Mouse (Mus musculus) layer of hippocampus, postnatal 25 days (tissue): ENCODE measurements around the gene Vmn2r1. TPM values are rescaled to one million over a fixed set of nuclear protein-coding genes. Genes with fewer than 3 reads are reported as not detected.

Experiments used
- DNase-seq, 2 experiments: peaks; one replicate each; pipeline ENCODE4 v3.0.0; 2022; ENCODE audit warnings: mixed read lengths in 2 of 2, low spot score in 1 of 2; ENCODE audit errors: extremely low spot score in 1 of 2
- total RNA-seq, 2 experiments: library from RNA; stranded (reverse); gene quantifications; 2 replicates each; pipeline ENCODE4 v1.2.3; 2021

Vmn2r1 gene
- under 1 TPM; 0.25 to 0.38 TPM for total RNA-seq

DNA sequence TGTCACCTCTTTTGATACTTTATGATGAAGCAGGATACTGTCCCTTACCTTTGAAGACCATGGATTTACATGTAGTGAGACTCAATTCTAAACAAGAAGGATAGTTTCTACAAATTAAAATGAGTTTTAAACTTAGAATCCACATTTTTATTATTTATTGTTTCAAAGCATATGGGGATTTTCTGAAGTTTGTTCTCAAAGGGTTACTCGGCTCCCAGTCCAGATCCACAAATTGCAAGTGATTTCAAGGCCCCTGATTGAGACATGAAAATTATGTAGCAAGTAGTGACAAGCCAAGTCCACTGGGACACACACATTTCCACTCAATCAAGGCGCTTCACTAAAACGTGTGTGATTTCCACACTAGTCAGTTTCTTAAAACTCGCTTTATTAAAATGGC, at the start of gene Vmn2r1:
Gene Vmn2r1, plus strand, starts transcription at position 301 of the 400 bp plus-strand sequence.
- no peak for DNase-seq

DNA sequence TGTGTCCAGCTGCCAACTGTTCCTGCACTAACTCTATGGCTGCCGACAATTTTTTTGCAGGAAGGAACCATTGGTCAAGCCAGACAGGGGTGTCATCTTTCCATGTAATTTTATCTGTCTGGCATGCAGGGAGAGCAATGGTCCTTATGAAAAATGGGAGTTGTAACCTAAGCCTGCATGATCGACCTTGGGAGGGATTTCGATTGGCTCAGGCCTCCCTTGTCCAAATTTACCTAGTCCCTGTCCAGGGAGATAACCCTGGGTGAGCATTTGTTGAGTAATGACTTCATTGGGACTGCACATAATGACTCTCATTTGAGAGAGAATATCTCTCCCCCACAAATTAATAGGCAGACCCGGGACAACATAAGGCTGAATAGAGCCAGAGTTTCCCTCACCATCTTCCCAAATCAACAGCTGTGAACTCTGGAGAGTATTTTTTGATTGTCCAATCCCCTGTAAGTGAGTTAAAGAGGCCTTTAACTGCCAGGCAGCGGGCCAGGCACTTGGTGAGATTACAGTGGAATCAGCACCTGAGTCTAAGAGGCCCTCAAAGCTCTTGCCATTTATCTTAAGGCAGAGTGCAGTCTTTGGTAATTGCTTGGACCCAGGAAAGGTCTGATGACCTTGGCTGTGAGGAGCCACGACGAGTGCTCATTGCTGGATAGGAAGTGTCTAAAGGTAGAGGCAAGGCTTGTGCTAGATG, 43.1 kb upstream of the Vmn2r1 start:
- no peak for DNase-seq

DNA sequence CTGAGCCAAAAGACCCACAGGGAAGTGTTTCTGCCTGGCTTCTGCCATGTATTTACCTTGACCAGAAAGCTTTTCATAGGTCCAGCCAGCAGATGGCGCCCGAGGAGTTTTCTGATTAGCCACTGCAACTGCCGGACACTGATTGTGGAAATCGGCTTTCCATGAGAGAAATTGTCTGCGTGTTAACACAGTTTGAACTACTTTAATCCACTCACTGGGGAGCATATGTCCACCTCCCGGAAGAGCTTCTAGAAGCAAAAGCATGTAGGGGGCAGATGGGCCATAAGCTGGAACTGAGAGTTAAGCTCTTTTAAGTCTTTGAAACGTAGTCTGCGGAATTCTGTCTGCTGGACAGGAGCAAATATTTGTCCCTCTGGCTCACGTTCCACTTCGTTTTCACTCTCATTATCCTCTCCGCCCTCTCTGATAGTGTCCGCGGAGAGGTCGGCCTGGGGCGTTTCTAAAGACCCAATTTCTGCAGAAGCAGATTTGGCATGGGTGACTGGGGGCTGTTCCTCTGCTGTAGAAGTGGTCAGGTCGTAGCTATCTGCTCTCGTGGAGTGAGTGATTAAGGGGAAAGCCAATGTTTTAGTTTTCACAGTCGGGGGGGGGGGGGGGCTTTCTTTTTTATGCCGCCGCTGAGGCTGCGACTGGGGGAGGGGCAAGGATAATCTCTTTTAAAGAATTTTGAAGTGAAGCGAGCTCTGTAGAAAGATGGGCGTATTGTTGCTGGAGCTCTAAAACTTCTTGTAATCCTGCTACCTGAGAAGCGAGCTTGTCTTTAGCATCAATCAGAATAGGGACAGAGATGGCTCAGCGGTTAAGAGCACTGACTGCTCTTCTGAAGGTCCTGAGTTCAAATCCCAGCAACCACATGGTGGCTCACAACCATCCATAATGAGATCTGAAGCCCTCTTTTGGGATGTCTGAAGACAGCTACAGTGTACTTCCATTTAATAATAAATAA, 41.2 kb upstream of the Vmn2r1 start:
- DNase-seq, result peak; percentile 85 to 98

DNA sequence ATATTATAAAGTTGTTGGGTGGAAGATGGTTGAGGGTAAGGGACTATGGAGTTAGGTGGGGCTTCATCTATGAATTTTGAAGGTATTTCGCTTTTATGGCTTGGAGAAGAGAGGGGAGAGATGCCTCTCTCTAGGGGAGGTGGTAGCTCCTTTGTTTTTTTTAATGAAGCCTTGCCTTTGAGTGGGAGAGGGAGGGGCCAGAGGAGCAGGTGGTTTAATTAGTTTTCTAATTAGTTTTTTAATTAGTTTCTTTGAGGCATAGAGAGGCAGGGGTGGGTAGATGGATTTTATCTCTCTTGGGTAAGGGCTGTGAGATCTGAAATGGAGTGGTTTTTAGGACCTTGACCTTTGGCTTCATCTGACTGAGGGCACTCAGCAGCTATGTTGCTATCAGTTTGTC, 31.4 kb downstream of the Vmn2r1 start:
- DNase-seq, result no peak

DNA sequence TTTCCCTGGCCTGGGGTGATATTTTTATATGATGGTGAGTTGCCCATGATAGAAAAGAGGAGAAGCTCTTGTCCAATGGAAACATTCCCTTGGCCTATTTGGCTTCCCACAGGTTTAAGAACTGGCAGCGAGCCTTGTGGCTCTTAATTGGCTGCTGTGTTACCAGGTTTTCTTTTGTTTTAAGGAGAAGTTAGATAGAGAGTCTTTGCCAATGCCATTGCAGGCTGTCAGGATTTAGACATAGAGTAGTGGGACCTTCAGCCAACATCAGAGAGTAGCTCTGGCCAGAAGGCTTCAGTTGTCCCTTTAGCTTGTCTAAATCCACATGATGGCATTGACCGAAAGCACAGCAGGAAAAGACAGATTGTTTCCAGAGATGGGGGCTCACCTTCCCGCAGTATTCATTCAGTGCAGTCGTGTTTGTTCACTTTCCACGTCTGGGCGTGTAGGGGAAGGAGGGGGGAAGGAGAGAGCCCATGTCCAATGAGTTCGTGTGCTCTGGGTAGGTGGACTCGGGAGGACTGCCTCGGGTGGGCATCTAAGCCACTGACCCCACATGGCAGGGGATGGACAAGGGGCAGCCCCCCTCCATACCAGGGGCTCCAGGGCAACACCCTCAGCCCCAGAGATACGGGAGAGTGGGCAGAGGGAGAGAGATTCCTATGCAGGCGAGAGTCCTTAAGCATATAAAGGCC, 32.2 kb downstream of the Vmn2r1 start:
- no peak for DNase-seq

DNA sequence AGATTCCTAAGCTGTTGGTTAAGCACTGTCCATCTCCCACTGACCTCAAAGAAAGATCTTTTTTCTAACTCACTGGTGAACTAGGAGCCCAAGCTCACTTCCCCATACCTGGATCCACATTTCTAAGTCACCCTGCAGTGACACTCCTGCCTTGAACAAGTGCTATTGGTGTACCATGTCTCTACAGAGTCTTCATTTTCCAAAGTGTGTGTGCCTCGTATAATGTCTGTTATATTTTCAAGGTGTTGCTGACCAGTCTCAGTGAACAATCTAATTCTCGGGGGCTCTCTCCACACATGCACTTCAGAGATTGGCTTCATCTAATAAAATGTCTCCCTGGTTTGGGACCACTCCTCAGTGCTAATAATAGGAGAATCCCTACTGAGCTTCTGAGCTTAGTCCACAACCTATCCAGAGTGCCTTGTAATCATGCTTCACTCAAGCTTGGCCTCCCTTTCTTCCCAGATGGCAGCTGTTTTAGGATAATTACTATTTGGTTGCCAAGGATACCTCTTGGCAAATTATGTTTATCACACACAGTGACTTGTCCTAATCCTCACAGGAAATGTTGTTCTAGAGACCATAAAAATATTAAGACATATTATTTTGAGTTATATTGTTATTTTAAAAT, 60.6 kb downstream of the Vmn2r1 start, which contains the start of gene Vmn2r2:
Gene Vmn2r2, minus strand, starts transcription at position 51 of the 631 bp plus-strand sequence.
- DNase-seq, result no peak

Other genes with a start within 250 kb of the Vmn2r1 start
- gene Plch1, start 182.1 kb upstream of the Vmn2r1 start, total RNA-seq, result 1 to 10 TPM; 4.8 TPM
- 10 to 100 TPM; 13.8 to 14.1 TPM for gene E130311K13Rik, start 152.1 kb upstream of the Vmn2r1 start, total RNA-seq
- gene Slc33a1, start 116.8 kb upstream of the Vmn2r1 start, total RNA-seq, result 10 to 100 TPM; 25.4 to 29.4 TPM
- 10 to 100 TPM; 39.4 to 45.3 TPM for gene Gmps, start 105.4 kb upstream of the Vmn2r1 start, total RNA-seq
- gene Vmn2r2, start 60.4 kb downstream of the Vmn2r1 start, total RNA-seq, result not detected
- not detected for gene Vmn2r3, start 208.2 kb downstream of the Vmn2r1 start, total RNA-seq